Mouse (Mus musculus) embryonic facial prominence, embryonic 10.5 days (tissue): ENCODE results near the gene Cln5. TPM values are rescaled to one million over a fixed set of nuclear protein-coding genes. Genes with fewer than 3 reads are reported as not detected.

Source experiments
- DNase-seq: peaks from one replicate; pipeline ENCODE4 v3.0.0-alpha.2; 2017; ENCODE audit warnings: low spot score
- H3K27ac ChIP-seq: fragments of 300-500 bp; sonication (generic); replicated peaks from 2 replicates; pipeline ENCODE4 v1.5.1; 2016; ENCODE audit warnings: mild to moderate bottlenecking
- H3K27me3 ChIP-seq: fragments of 300-500 bp; sonication (generic); replicated peaks from 2 replicates; pipeline ENCODE4 v1.6.1; 2016; ENCODE audit warnings: low read depth, mild to moderate bottlenecking; ENCODE audit not compliant: poor library complexity, severe bottlenecking
- H3K36me3 ChIP-seq: fragments of 300-500 bp; sonication (generic); replicated peaks from 2 replicates; pipeline ENCODE4 v1.6.1; 2016; ENCODE audit warnings: mild to moderate bottlenecking, moderate library complexity
- H3K4me1 ChIP-seq: fragments of 300-500 bp; sonication (generic); 2 replicates; pipeline ENCODE4 v1.6.1; 2016
- H3K4me3 ChIP-seq: fragments of 300-500 bp; sonication (generic); 2 replicates; pipeline ENCODE4 v1.5.1; 2016; ENCODE audit warnings: mild to moderate bottlenecking, moderate library complexity
- H3K9me3 ChIP-seq: fragments of 300-500 bp; sonication (generic); 2 replicates; pipeline ENCODE4 v1.6.1; 2016; ENCODE audit warnings: mild to moderate bottlenecking
- WGBS: fragments of 180-500 bp; shearing (Covaris S2); methylation state at CpG from one replicate; pipeline ENCODE4 v1.1.7; 2016; 5-methylcytosine and 5-hydroxymethylcytosine counted together
- polyA plus RNA-seq: library from polyadenylated mRNA; unstranded; fragments of >200 nt; fragmentation: Nextera tagmentation; extraction: Ambion mirVana; gene quantifications from 2 replicates; pipeline ENCODE4 v1.2.1, GENCODE M21; 2016

Cln5 gene
- polyA plus RNA-seq, 1 experiment from 2014 or later, result 24.0 TPM

GRCm38 (mm10) chr14:103086671-103087324, 16.8 kb downstream of the Cln5 start:
- H3K27ac ChIP-seq, result no peak overlapping the region
- H3K36me3 ChIP-seq, result peaks cover 89% of the 10 kb centered on the region
- no peaks in the 10 kb centered on the region for H3K27me3 ChIP-seq
- no peak for DNase-seq
- 93% methylated on average over 4 of the region's 4 CpGs for WGBS
- no peaks in the 10 kb centered on the region for H3K9me3 ChIP-seq
- H3K4me3 ChIP-seq, result no peak overlapping the region
- H3K4me1 ChIP-seq, result no peaks in the 10 kb centered on the region

GRCm38 (mm10) chr14:103087846-103088245, 17.8 kb downstream of the Cln5 start:
- WGBS, result 92% methylated on average over 5 of the region's 5 CpGs
- H3K36me3 ChIP-seq, result peaks cover 89% of the 10 kb centered on the region
- no peaks in the 10 kb centered on the region for H3K4me1 ChIP-seq
- H3K4me3 ChIP-seq, result no peak overlapping the region
- DNase-seq, result no peak
- no peak overlapping the region for H3K27ac ChIP-seq
- no peaks in the 10 kb centered on the region for H3K27me3 ChIP-seq
- H3K9me3 ChIP-seq, result no peaks in the 10 kb centered on the region

- 78% methylated on average over 6 of the region's 6 CpGs for WGBS
- Histone ChIP-seq H3K27me3 (no peaks in the 10 kb centered on the region), H3K4me1 (no peaks in the 10 kb centered on the region), H3K4me3 (no peak overlapping the region), H3K27ac (no peak overlapping the region), H3K9me3 (no peaks in the 10 kb centered on the region), H3K36me3 (peaks cover 89% of the 10 kb centered on the region)
- no peak for DNase-seq
These were observed 18.6 kb downstream of the Cln5 start for GRCm38 (mm10) chr14:103088624-103089023.

GRCm38 (mm10) chr14:103093236-103093635, 23.2 kb downstream of the Cln5 start:
- Histone ChIP-seq H3K4me3 (no peak overlapping the region), H3K36me3 (peaks cover 72% of the 10 kb centered on the region), H3K27ac (no peak overlapping the region), H3K4me1 (peaks cover 16% of the 10 kb centered on the region), H3K27me3 (no peaks in the 10 kb centered on the region), H3K9me3 (no peaks in the 10 kb centered on the region)
- 92% methylated on average over 3 of the region's 3 CpGs for WGBS
- DNase-seq, result no peak

GRCm38 (mm10) chr14:103093670-103094069, 23.7 kb downstream of the Cln5 start:
- DNase-seq, result no peak
- Histone ChIP-seq H3K36me3 (peaks cover 68% of the 10 kb centered on the region), H3K9me3 (no peaks in the 10 kb centered on the region), H3K27me3 (no peaks in the 10 kb centered on the region), H3K4me3 (no peak overlapping the region), H3K4me1 (peaks cover 16% of the 10 kb centered on the region), H3K27ac (no peak overlapping the region)
- 77% methylated on average over 4 of the region's 4 CpGs for WGBS

- Histone ChIP-seq H3K9me3 (no peaks in the 10 kb centered on the region), H3K27ac (no peak overlapping the region), H3K36me3 (peaks cover 57% of the 10 kb centered on the region), H3K27me3 (no peaks in the 10 kb centered on the region), H3K4me1 (peaks cover 16% of the 10 kb centered on the region), H3K4me3 (no peak overlapping the region)
- WGBS, result 93% methylated on average over 8 of the region's 8 CpGs
- DNase-seq, result no peak
These were observed 25.0 kb downstream of the Cln5 start for GRCm38 (mm10) chr14:103095036-103095435.

GRCm38 (mm10) chr14:103095826-103096225, 25.8 kb downstream of the Cln5 start:
- H3K4me3 ChIP-seq, result no peak overlapping the region
- H3K27me3 ChIP-seq, result no peaks in the 10 kb centered on the region
- H3K9me3 ChIP-seq, result no peaks in the 10 kb centered on the region
- H3K27ac ChIP-seq, result no peak overlapping the region
- H3K36me3 ChIP-seq, result peaks cover 54% of the 10 kb centered on the region
- 91% methylated on average over 8 of the region's 8 CpGs for WGBS
- no peak for DNase-seq
- H3K4me1 ChIP-seq, result peaks cover 16% of the 10 kb centered on the region

GRCm38 (mm10) chr14:103096621-103097020, 26.6 kb downstream of the Cln5 start:
- no peaks in the 10 kb centered on the region for H3K9me3 ChIP-seq
- H3K27ac ChIP-seq, result no peak overlapping the region
- no peaks in the 10 kb centered on the region for H3K27me3 ChIP-seq
- DNase-seq, result no peak
- H3K4me3 ChIP-seq, result no peak overlapping the region
- 86% methylated on average over 6 of the region's 6 CpGs for WGBS
- peaks cover 46% of the 10 kb centered on the region for H3K36me3 ChIP-seq
- peaks cover 16% of the 10 kb centered on the region for H3K4me1 ChIP-seq

GRCm38 (mm10) chr14:103098213-103098586, 28.2 kb downstream of the Cln5 start:
- Histone ChIP-seq H3K9me3 (no peaks in the 10 kb centered on the region), H3K27ac (peak overlapping the region; percentile 99), H3K4me3 (peak overlapping the region; percentile 85), H3K4me1 (peaks cover 16% of the 10 kb centered on the region), H3K27me3 (no peaks in the 10 kb centered on the region), H3K36me3 (peaks cover 33% of the 10 kb centered on the region)
- 4% methylated on average over 2 of the region's 2 CpGs for WGBS
- DNase-seq, result no peak

- no peaks in the 10 kb centered on the region for H3K27me3 ChIP-seq
- peaks cover 16% of the 10 kb centered on the region for H3K4me1 ChIP-seq
- H3K4me3 ChIP-seq, result peak overlapping the region; percentile 85
- H3K36me3 ChIP-seq, result peaks cover 28% of the 10 kb centered on the region
- H3K27ac ChIP-seq, result peak overlapping the region; percentile 99
- H3K9me3 ChIP-seq, result no peaks in the 10 kb centered on the region
- peak; percentile 89 for DNase-seq
- under 1% methylated on average over 77 of the region's 86 CpGs for WGBS
These were observed 28.7 kb downstream of the Cln5 start for GRCm38 (mm10) chr14:103098587-103099235.

GRCm38 (mm10) chr14:103099238-103099933, 29.4 kb downstream of the Cln5 start, which contains the start of gene Fbxl3:
TSS of gene Fbxl3 (minus strand) at chr14:103099566.
- peaks cover 23% of the 10 kb centered on the region for H3K36me3 ChIP-seq
- DNase-seq, result peak; percentile 92

GRCm38 (mm10) chr14:103100296-103100695, 30.3 kb downstream of the Cln5 start:
- Histone ChIP-seq H3K4me3 (peak overlapping the region; percentile 85; the same call in 1 of the 2 replicates), H3K4me1 (peaks cover 16% of the 10 kb centered on the region), H3K36me3 (peaks cover 14% of the 10 kb centered on the region), H3K27me3 (no peaks in the 10 kb centered on the region), H3K9me3 (no peaks in the 10 kb centered on the region), H3K27ac (no peak overlapping the region)
- DNase-seq, result no peak
- 88% methylated on average over 13 of the region's 13 CpGs for WGBS

More at GRCm38 (mm10) chr14:103099238-103099933, 29.4 kb downstream of the Cln5 start, which contains the start of gene Fbxl3:
- Histone ChIP-seq H3K27ac (peak within 1 kb of the TSS; percentile 99), H3K4me1 (peaks cover 16% of the 10 kb centered on the region), H3K4me3 (peak within 1 kb of the TSS; percentile 85), H3K27me3 (no peaks in the 10 kb centered on the region), H3K9me3 (no peaks in the 10 kb centered on the region)
- under 1% methylated on average over 88 of the region's 88 CpGs for WGBS
